Mouse (Mus musculus): Measurements from ENCODE around the gene Ccdc170. TPM values are rescaled to one million over a fixed set of nuclear protein-coding genes. Genes with fewer than 3 reads are reported as not detected.
A peak's percentile ranks its signal among the peaks of the same experiment; 100 is the strongest.

The Ccdc170 gene
- total and polyA plus RNA-seq, 2 experiments from 2014 or later: 0.48 to 1.5 TPM

DNA sequence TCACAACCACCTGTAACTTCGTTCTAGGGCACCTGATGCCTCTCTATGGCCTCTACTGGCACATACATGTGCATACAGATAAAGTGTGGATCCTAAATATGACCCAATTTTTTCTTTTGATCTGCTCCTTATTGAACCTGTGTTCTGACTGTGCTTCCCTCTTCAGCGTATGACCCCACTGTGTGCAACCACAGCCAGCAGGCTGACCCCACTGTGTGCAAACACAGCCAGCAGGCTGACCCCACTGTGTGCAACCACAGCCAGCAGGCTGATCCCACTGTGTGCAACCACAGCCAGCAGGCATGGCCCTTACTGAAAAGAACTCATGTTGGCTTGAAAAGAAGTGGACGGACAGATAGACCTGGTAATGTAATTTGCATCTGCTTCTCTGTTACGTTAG lies 120.2 kb downstream of the Ccdc170 start:
- 79% methylated on average over 4 of the region's 4 CpGs for WGBS
- no peak for TF ChIP-seq CTCF (IDR thresholded peaks at IDR 0.05)
- Histone ChIP-seq H3K36me3 (ENCODE audit: insufficient read depth, low read length) (no peaks in the 10 kb centered on the region), H3K27me3 (ENCODE audit: insufficient read depth, low read length) (no peaks in the 10 kb centered on the region), H3K27ac (ENCODE audit: low read depth, low read length) (no peak overlapping the region), H3K4me1 (ENCODE audit: insufficient read depth, low read length) (no peaks in the 10 kb centered on the region), H3K9me3 (ENCODE audit: low read length) (no peaks in the 10 kb centered on the region), H3K4me2 (ENCODE audit: low read depth, low read length, poor library complexity, severe bottlenecking) (no peak overlapping the region), H3K9ac (replicated peaks; ENCODE audit: low read length, poor library complexity, severe bottlenecking) (no peak overlapping the region), H3K4me3 (ENCODE audit: low read depth, low read length) (no peak overlapping the region)
- DNase-seq (ENCODE audit: low spot score): no peak
- ATAC-seq (ENCODE audit: low FRiP score): no peak

DNA sequence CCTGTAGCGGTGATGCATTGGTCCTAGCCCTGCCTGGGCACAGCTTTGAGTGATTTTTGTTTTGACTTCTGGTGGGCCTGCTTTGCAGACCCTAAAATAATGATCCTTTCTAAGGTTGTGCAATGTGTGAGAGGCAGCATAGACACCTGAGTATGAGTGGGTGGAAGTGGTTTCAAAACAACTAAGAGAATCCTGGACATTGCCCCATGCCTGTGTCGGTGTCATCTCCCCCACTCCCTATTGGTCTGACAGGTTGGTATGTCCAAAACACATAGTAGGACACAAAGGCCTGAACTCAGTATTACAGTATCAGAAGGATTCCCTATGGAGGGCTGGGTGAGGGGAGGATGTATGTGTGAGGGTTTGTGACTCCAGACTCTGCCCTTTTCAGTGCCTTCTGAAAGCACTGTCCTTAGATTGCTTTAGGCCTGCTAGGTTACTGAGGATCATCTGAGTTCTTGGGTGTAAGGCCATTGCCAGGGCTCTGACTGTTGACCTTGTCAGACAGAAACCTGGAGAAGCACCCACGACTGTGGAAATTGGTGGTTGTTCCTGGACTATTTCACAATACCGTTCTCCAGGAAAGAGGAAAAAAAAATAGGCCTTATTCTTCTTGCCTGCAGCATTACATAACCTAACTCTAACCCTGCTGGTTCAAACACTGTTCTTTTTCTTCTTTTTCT lies 122.4 kb downstream of the Ccdc170 start:
- no peak for DNase-seq (ENCODE audit: low spot score)
- no peaks in the 10 kb centered on the region for H3K36me3 ChIP-seq (ENCODE audit: insufficient read depth, low read length)
- no peak; the same call in 1 of the 2 replicates for ATAC-seq (ENCODE audit: low FRiP score)
- H3K27me3 ChIP-seq (ENCODE audit: insufficient read depth, low read length): no peaks in the 10 kb centered on the region
- H3K9ac ChIP-seq (replicated peaks; ENCODE audit: low read length, poor library complexity, severe bottlenecking): no peak overlapping the region
- no peak overlapping the region for H3K27ac ChIP-seq (ENCODE audit: low read depth, low read length)
- H3K4me1 ChIP-seq (ENCODE audit: insufficient read depth, low read length): no peaks in the 10 kb centered on the region
- no peak for TF ChIP-seq CTCF (IDR thresholded peaks at IDR 0.05)
- H3K4me2 ChIP-seq (ENCODE audit: low read depth, low read length, poor library complexity, severe bottlenecking): no peak overlapping the region
- no peak overlapping the region for H3K4me3 ChIP-seq (ENCODE audit: low read depth, low read length)
- WGBS: 81% methylated on average over 4 of the region's 4 CpGs
- no peaks in the 10 kb centered on the region for H3K9me3 ChIP-seq (ENCODE audit: low read length)

DNA sequence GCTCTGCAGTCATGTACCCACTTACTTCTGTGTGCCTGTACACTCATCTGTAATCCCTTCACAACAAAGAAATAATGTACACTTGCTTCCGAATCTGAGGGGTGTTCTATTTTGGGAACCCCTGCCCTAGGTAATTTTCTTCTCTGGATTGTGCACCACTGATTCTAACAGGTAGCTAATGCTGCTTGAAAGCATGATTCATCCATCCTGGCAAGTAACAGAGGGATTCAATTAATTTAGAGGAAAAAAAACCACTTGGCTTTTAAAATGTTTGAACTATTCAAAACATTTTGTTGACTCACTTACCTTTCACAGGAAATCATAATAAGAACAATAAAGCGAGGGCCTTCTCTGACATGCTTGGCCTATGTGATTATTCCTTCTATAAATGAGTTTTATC lies 127.9 kb downstream of the Ccdc170 start:
- H3K27ac ChIP-seq (ENCODE audit: low read depth, low read length): no peak overlapping the region
- DNase-seq (ENCODE audit: low spot score) (no peak), ATAC-seq (ENCODE audit: low FRiP score) (no peak)
- H3K4me2 ChIP-seq (ENCODE audit: low read depth, low read length, poor library complexity, severe bottlenecking): no peak overlapping the region
- WGBS: 82% methylated on average over 2 of the region's 2 CpGs
- no peak overlapping the region for H3K9ac ChIP-seq (replicated peaks; ENCODE audit: low read length, poor library complexity, severe bottlenecking)
- H3K4me1 ChIP-seq (ENCODE audit: insufficient read depth, low read length): no peaks in the 10 kb centered on the region
- no peak for TF ChIP-seq CTCF (IDR thresholded peaks at IDR 0.05)
- no peak overlapping the region for H3K4me3 ChIP-seq (ENCODE audit: low read depth, low read length)
- H3K27me3 ChIP-seq (ENCODE audit: insufficient read depth, low read length): no peaks in the 10 kb centered on the region
- no peaks in the 10 kb centered on the region for H3K36me3 ChIP-seq (ENCODE audit: insufficient read depth, low read length)
- H3K9me3 ChIP-seq (ENCODE audit: low read length): no peaks in the 10 kb centered on the region

DNA sequence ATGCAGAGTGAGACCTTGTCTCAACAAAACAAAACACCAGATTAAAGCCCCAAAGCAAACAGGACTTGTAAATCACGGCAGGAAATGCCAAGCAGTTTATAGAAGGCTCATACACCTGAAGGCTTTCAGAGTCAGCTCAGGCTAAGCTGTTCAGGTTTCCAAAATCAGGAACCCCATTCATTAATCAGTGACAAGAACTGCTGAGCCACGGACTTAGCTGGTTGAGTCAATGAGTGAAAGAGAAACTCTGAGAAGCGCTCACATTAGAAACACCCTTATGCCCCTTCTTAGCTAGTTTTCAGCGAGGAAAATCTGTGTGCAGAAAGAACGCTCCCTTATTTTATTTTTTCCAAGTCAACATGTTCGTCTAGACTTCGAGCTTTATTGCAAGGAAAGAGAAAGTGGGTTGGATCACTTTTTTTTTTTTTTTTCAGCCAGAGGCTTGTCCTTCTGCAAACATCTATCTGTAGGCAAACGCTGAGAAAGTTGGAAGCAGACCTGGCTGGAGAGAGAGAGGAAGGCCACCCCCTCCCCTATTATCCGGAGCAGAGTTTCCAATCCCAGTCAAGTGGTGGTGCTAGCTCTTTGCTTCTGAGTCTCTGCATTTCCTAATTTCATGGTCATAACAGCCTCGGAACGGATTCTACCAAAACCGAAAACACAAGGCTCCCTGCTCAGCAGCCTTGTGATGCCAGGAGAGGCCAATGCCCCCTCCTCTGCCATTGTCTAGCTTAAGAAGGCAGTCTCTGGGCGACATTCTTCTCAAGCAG lies 129.3 kb downstream of the Ccdc170 start, which contains the start of gene Esr1:
TSS of gene Esr1 (plus strand) at position 208 of the 770 bp plus-strand sequence.
- no peak for DNase-seq (ENCODE audit: low spot score)
- no peak within 1 kb of the TSS for H3K27ac ChIP-seq (ENCODE audit: low read depth, low read length)
- no peaks in the 10 kb centered on the region for H3K36me3 ChIP-seq (ENCODE audit: insufficient read depth, low read length)
- no peaks in the 10 kb centered on the region for H3K9me3 ChIP-seq (ENCODE audit: low read length)
- H3K9ac ChIP-seq (replicated peaks; ENCODE audit: low read length, poor library complexity, severe bottlenecking): no peak within 1 kb of the TSS
- 0 out of 2 replicates have a peak within 1 kb of the TSS, but pooled peaks have one; percentile 5 for H3K4me3 ChIP-seq (ENCODE audit: low read depth, low read length)
- TF ChIP-seq CTCF (IDR thresholded peaks at IDR 0.05): peak; percentile 47
- no peaks in the 10 kb centered on the region for H3K27me3 ChIP-seq (ENCODE audit: insufficient read depth, low read length)
- no peak for ATAC-seq (ENCODE audit: low FRiP score)
- 44% methylated on average over 13 of the region's 13 CpGs for WGBS
- H3K4me1 ChIP-seq (ENCODE audit: insufficient read depth, low read length): no peaks in the 10 kb centered on the region
- H3K4me2 ChIP-seq (ENCODE audit: low read depth, low read length, poor library complexity, severe bottlenecking): no peak within 1 kb of the TSS

Other genes with a start within 250 kb of the Ccdc170 start
- 49.6 and 52.7 TPM in 2 replicates for gene Akap12, start 216.1 kb upstream of the Ccdc170 start, total RNA-seq (2014; rRNA removed)
- 33.7 and 36.8 TPM in 2 replicates for gene Akap12, start 216.1 kb upstream of the Ccdc170 start, polyA plus RNA-seq (2015; fragmentation: Nextera tagmentation; extraction: Ambion mirVana)
- gene Zbtb2, start 94.4 kb upstream of the Ccdc170 start, total RNA-seq (2014; rRNA removed): 17.7 and 18.5 TPM in 2 replicates
- gene Zbtb2, start 94.4 kb upstream of the Ccdc170 start, polyA plus RNA-seq (2015; fragmentation: Nextera tagmentation; extraction: Ambion mirVana): 12.0 and 14.8 TPM in 2 replicates
- 20.1 and 23.2 TPM in 2 replicates for gene Rmnd1, start 50.1 kb upstream of the Ccdc170 start, total RNA-seq (2014; rRNA removed)
- gene Rmnd1, start 50.1 kb upstream of the Ccdc170 start, polyA plus RNA-seq (2015; fragmentation: Nextera tagmentation; extraction: Ambion mirVana): 24.6 and 25.5 TPM in 2 replicates
- 12.8 and 16.5 TPM in 2 replicates for gene Armt1, start 50.0 kb upstream of the Ccdc170 start, total RNA-seq (2014; rRNA removed)
- gene Armt1, start 50.0 kb upstream of the Ccdc170 start, polyA plus RNA-seq (2015; fragmentation: Nextera tagmentation; extraction: Ambion mirVana): 5.7 TPM in 2 replicates
- gene Esr1, start 129.1 kb downstream of the Ccdc170 start, total RNA-seq (2014; rRNA removed): 0.71 and 1.1 TPM in 2 replicates
- gene Esr1, start 129.1 kb downstream of the Ccdc170 start, polyA plus RNA-seq (2015; fragmentation: Nextera tagmentation; extraction: Ambion mirVana): 0.74 and 0.84 TPM in 2 replicates

All from midbrain, postnatal 0 days (tissue).